Mouse (Mus musculus) erythroblast, adult 5-6 weeks (primary cell): ENCODE data around the gene Arglu1. TPM values are rescaled to one million over a fixed set of nuclear protein-coding genes. Genes with fewer than 3 reads are reported as not detected.

Experiments
- ATAC-seq: replicated peaks from 2 replicates; pipeline ENCODE4 v1.8.0; 2016; ENCODE audit warnings: moderate number of reproducible peaks, mild to moderate bottlenecking, moderate TSS enrichment, inconsistent platforms; ENCODE audit not compliant: poor library complexity, low FRiP score, severe bottlenecking
- total RNA-seq, 2 experiments: library from RNA; stranded (forward) in 1 of 2; stranded (reverse) in 1 of 2; fragments of 150-400 nt in 1 of 2; fragments of 200-764, 138-1000 nt in 1 of 2; gene quantifications; 2 replicates each; pipeline versions ENCODE4 v1.2.3 to v1.2.4; 2015 to 2017; ENCODE audit warnings: low replicate concordance in 2 of 2

Arglu1 gene
- total RNA-seq, 2 experiments from 2014 or later, result 24.6 to 39.0 TPM

- ATAC-seq, result no peak
Measured at GRCm38 (mm10) chr8:8624017-8624416, 66.3 kb downstream of the Arglu1 start.

DNA sequence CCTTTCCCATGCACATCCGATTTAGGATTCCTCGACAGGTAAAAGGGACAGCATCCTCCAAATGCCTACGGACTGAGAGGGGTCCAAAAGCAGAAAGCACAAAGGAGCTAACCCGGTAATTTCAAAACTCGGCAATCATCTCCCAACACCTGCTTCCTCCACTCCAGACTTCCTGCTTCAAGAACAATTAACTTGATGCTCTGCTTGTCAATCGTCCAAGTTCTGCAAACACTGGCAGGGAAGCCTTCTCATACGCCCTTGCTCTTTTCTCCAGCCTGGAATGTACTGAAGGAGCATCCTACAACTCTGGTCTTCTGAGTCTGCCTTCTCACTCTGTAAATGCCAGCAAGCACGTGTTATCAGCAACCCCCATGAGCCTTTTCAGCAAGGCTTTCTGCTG lies 66.8 kb downstream of the Arglu1 start:
- ATAC-seq, result no peak

DNA sequence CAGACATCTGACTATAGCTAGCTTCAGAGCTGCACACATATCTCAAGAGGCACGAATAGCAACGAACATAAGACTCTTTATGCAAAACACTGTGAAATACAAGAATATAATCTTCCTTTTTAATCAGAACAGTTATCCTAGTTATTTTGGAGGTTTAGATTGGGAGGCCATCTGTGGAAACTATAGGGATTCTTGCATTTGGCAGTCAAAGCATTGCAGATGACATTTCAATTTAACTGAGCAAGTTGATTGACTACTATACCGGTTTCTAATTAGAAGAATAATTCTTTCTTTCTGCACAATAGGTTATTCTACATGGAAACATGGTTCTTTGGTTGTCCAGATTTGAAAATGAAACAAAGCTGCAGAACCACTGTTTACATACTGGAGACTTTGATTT lies 67.8 kb downstream of the Arglu1 start:
- no peak for ATAC-seq

GRCm38 (mm10) chr8:8622031-8622430 lies 68.3 kb downstream of the Arglu1 start:
- no peak for ATAC-seq

DNA sequence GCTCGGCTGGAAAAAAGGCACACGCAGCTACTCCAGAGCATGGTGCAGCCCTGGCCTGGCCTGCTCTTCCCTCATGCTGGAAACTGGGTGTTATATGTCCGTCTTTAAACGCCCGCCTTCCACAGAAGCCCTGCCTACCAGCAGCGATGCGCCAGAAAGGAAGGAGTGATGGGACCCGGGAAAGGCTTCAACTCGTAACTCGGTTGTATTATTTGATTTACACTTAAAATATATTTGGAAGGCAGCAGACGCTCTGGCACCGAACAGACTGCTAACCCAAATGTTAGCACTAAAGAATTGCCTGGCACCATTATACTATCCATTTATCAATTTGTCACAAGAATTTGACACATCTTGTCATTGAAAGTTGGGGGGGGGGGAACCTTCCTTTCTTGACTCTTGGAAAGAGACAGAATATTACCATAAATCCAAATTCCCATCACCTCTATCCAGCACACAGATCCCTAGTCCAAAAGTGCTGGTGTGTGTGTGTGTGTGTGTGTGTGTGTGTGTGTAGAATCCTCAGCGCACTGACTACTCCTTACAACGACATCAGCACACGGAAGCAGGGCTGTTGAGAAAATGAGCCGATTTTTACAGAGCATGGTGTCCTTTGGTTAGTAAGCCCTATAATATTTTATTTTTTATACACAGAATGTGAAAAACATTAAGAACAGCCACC lies 68.9 kb downstream of the Arglu1 start:
- no peak for ATAC-seq

GRCm38 (mm10) chr8:8620536-8620935 lies 69.8 kb downstream of the Arglu1 start:
- ATAC-seq, result no peak

DNA sequence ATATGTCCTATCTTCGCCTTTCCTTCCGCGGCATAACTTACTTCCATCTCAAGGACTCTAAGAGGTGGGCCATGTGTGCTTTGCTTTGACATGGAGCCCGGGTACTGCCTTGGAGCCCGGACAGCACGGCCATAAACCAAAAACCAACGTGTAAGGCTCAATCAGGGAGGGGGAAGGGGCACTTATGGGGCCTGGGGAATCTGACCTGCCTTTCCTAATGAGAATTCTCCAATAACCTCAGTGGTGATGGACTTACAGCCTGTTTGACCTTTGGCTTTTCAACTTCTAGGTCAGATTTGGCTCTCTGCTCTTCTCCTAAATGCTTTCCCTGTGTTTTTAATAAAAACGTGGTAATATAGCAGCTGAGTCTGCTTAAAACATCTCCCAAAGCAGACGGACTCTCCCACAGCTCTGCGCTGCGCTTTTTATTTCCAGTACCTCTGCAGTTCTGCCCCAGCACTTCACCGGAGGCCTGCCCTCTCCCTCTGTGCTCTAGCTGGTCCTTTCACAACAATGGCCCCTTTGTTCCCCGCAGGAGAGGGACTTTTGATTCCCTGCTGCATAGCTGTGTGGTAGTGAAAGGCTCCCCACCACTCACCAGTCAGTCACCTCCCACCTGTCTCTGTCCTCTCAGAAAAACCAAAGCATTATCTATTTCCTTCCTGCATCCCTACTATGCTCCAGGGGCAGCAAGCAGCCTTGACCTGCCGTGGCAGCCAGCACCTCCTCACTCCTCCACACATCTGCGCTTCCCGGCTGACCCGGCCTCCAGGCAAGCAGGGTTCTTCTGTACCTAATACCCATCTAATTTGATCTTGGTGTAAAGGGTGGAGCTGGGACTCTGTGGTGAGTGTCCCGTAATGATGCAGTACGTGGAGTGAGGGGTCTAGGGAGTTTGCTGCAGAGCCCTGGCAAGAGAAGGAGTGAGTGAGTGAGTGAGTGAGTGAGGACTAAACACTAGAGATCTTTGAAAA lies 70.8 kb downstream of the Arglu1 start:
- ATAC-seq, result no peak

Other genes starting within 250 kb of the Arglu1 start
- gene Efnb2, start 29.3 kb downstream of the Arglu1 start, total RNA-seq (2015; ENCODE audit: low replicate concordance), result not detected in 2 replicates
- not detected in 2 replicates for gene Efnb2, start 29.3 kb downstream of the Arglu1 start, total RNA-seq (2017; ENCODE audit: low replicate concordance)